8 mouse cellular contexts compared by ENCODE assay signal in genomic region chr2:156726344-156726743, GRCm38 (mm10). TPM values are rescaled to one million over a fixed set of nuclear protein-coding genes. Genes with fewer than 3 reads are reported as not detected.
DNase-seq lines count a peak whose midpoint lies in the region; ATAC-seq and TF ChIP-seq lines count a peak whose summit lies in the region.

No protein-coding gene starts in this region.

- TF ChIP-seq EP300 in liver, postnatal 0 days (IDR thresholded peaks at IDR 0.05; ENCODE audit: low read depth), result no peak

- whole genome bisulfite sequencing in stomach, embryonic 14.5 days, result 39% methylated on average over 7 of the region's 7 CpGs
- 43% methylated on average over 7 of the region's 7 CpGs for WGBS in liver, postnatal 0 days (ENCODE audit: insufficient replicate concordance)

- intact Hi-C loops in left cerebral cortex, adult 2 months (cut with DNase I), result no loop called here
- intact Hi-C loops in left cerebral cortex, postnatal 14 days (cut with DNase I), result no loop called here

- H3K36me3 ChIP-seq in stomach, embryonic 14.5 days (ENCODE audit: control insufficient read depth, insufficient read depth, low read length), result no peaks in the 10 kb centered on the region
- H3K36me3 ChIP-seq in liver, postnatal 0 days (replicated peaks; ENCODE audit: insufficient read depth, low read length), result no peaks in the 10 kb centered on the region

- no peaks in the 10 kb centered on the region for H3K27me3 ChIP-seq in stomach, embryonic 14.5 days (ENCODE audit: control insufficient read depth, insufficient read depth, low read length)
- H3K27me3 ChIP-seq in liver, postnatal 0 days (ENCODE audit: insufficient read depth, low read length), result no peaks in the 10 kb centered on the region

- no peak for ATAC-seq in stomach, embryonic 14.5 days (ENCODE audit: insufficient number of reproducible peaks, insufficient read depth, low FRiP score, low read depth)
- no peak for ATAC-seq in liver, postnatal 0 days

- DNase-seq in left cerebral cortex, adult 2 months (ENCODE audit: extremely low spot score in 1 of 2, low spot score in 2 of 2), result peak in 1 of 2 experiments; percentile 36
- no peak for DNase-seq in left cerebral cortex, postnatal 14 days (ENCODE audit: low spot score in 2 of 2)
- DNase-seq in lung, adult 18-20 months, result peak; percentile 71 to 79
- no peak for DNase-seq in liver, postnatal 0 days
- DNase-seq in adrenal gland, postnatal 14 days, result no peak
- no peak for DNase-seq in yolk sac, embryonic 10.5 days (ENCODE audit: low spot score)

- no peaks in the 10 kb centered on the region for H3K9me3 ChIP-seq in stomach, embryonic 14.5 days (ENCODE audit: control insufficient read depth, low read depth, low read length)
- no peaks in the 10 kb centered on the region for H3K9me3 ChIP-seq in liver, postnatal 0 days (ENCODE audit: low read length)

- 0 out of 2 replicates have a peak, but pooled peaks have one; percentile 25 for TF ChIP-seq POLR2A in embryonic fibroblast, embryonic 13.5 days (IDR thresholded peaks at IDR 0.05; ENCODE audit: low read depth, low read length)

- H3K27ac ChIP-seq in left cerebral cortex, adult 2 months, result peak overlapping the region; percentile 55; the same call in 1 of the 2 replicates
- H3K27ac ChIP-seq in embryonic fibroblast, embryonic 13.5 days (ENCODE audit: insufficient read depth, low read length), result peak overlapping the region; percentile 29
- peak overlapping the region; percentile 27; the same call in 1 of the 2 replicates for H3K27ac ChIP-seq in stomach, embryonic 14.5 days (ENCODE audit: low read length)
- no peak overlapping the region for H3K27ac ChIP-seq in liver, postnatal 0 days (ENCODE audit: low read depth)

- H3K4me2 ChIP-seq in stomach, embryonic 14.5 days (replicated peaks; ENCODE audit: low read depth, low read length), result no peak overlapping the region
- H3K4me2 ChIP-seq in liver, postnatal 0 days (ENCODE audit: low read depth, low read length), result no peak overlapping the region

- 0 out of 2 replicates have a peak overlapping the region, but pooled peaks have one; percentile 6 for H3K9ac ChIP-seq in stomach, embryonic 14.5 days (replicated peaks; ENCODE audit: low read depth, low read length)
- H3K9ac ChIP-seq in liver, postnatal 0 days (replicated peaks), result no peak overlapping the region

- no peak for TF ChIP-seq CTCF in left cerebral cortex, adult 2 months (IDR thresholded peaks at IDR 0.05)
- TF ChIP-seq CTCF in embryonic fibroblast, embryonic 13.5 days (IDR thresholded peaks at IDR 0.05; ENCODE audit: borderline replicate concordance, insufficient read depth, low read length), result no peak
- TF ChIP-seq CTCF in liver, postnatal 0 days (IDR thresholded peaks at IDR 0.05; ENCODE audit: low read depth), result no peak

- peaks cover 33% of the 10 kb centered on the region for H3K4me1 ChIP-seq in embryonic fibroblast, embryonic 13.5 days (ENCODE audit: control insufficient read depth, insufficient read depth, low read length)
- H3K4me1 ChIP-seq in stomach, embryonic 14.5 days (ENCODE audit: control insufficient read depth, insufficient read depth, low read length), result peaks cover 28% of the 10 kb centered on the region
- H3K4me1 ChIP-seq in liver, postnatal 0 days (ENCODE audit: insufficient read depth), result peaks cover 27% of the 10 kb centered on the region

- H3K4me3 ChIP-seq in left cerebral cortex, adult 2 months, result no peak overlapping the region
- H3K4me3 ChIP-seq in embryonic fibroblast, embryonic 13.5 days (ENCODE audit: insufficient read depth, low read length), result no peak overlapping the region
- H3K4me3 ChIP-seq in stomach, embryonic 14.5 days (ENCODE audit: low read depth, low read length), result no peak overlapping the region
- H3K4me3 ChIP-seq in liver, postnatal 0 days (ENCODE audit: low read depth, low read length), result no peak overlapping the region

RNA-seq across cellular contexts. Expression of gene Myl9, which starts 48.9 kb away (rescaled TPM):
- 10 to 100 TPM; 16.1 to 17.3 TPM for total RNA-seq in left cerebral cortex, adult 2 months (2021)
- total RNA-seq in left cerebral cortex, postnatal 14 days (2021), result 10 to 100 TPM; 24.1 to 24.2 TPM
- polyA plus RNA-seq in embryonic fibroblast, embryonic 13.5 days (2011; ENCODE audit: insufficient read length, low read depth, missing spikeins), result 830 and 1,112 TPM in 2 replicates
- 1,732 and 1,736 TPM in 2 replicates for polyA plus RNA-seq in stomach, embryonic 14.5 days (2014; fragmentation: Nextera tagmentation; extraction: Ambion mirVana)
- polyA plus RNA-seq in liver, postnatal 0 days (2015; fragmentation: Nextera tagmentation; extraction: Ambion mirVana), result 50.4 and 51.2 TPM in 2 replicates
- total RNA-seq in adrenal gland, postnatal 14 days (2021), result 54.6 and 70.5 TPM in 2 replicates

Comparison
In these comparisons a context has a peak if more than half of its experiments do, and no peak if none do; other contexts are left out.
1. DNase-seq: peak in lung, adult 18-20 months (2 of 2); none in left cerebral cortex, postnatal 14 days (0 of 2), liver, postnatal 0 days (single experiment), adrenal gland, postnatal 14 days (single experiment) and yolk sac, embryonic 10.5 days (single experiment).